Mouse (Mus musculus) midbrain, embryonic 12.5 days (tissue): ENCODE measurements around the gene Cavin1. TPM values are rescaled to one million over a fixed set of nuclear protein-coding genes. Genes with fewer than 3 reads are reported as not detected.
A peak's percentile ranks its signal among the peaks of the same experiment; 100 is the strongest.

Source experiments
- ATAC-seq: fragments of 200-750 bp; cut with Nextera tagmentation; 2 replicates; pipeline ENCODE4 v1.8.0; 2017; ENCODE audit warnings: low read depth, moderate TSS enrichment, moderate library complexity; ENCODE audit not compliant: low FRiP score
- H3K27ac ChIP-seq: fragments of 300-500 bp; sonication (generic); replicated peaks from 2 replicates; pipeline ENCODE4 v1.5.1; 2016; ENCODE audit warnings: mild to moderate bottlenecking
- H3K27me3 ChIP-seq: fragments of 300-500 bp; sonication (generic); 2 replicates; pipeline ENCODE4 v1.6.1; 2016; ENCODE audit warnings: mild to moderate bottlenecking
- H3K36me3 ChIP-seq: fragments of 300-500 bp; sonication (generic); 2 replicates; pipeline ENCODE4 v1.6.1; 2016
- H3K4me1 ChIP-seq: fragments of 300-500 bp; sonication (generic); 2 replicates; pipeline ENCODE4 v1.6.1; 2016
- H3K4me2 ChIP-seq: fragments of 300-500 bp; sonication (generic); replicated peaks from 2 replicates; pipeline ENCODE4 v1.6.1; 2016; ENCODE audit warnings: mild to moderate bottlenecking, moderate library complexity
- H3K4me3 ChIP-seq: fragments of 300-500 bp; sonication (generic); 2 replicates; pipeline ENCODE4 v1.5.1; 2016; ENCODE audit warnings: mild to moderate bottlenecking
- H3K9ac ChIP-seq: fragments of 300-500 bp; sonication (generic); replicated peaks from 2 replicates; pipeline ENCODE4 v1.6.1; 2016; ENCODE audit warnings: mild to moderate bottlenecking, moderate library complexity
- H3K9me3 ChIP-seq: fragments of 300-500 bp; sonication (generic); 2 replicates; pipeline ENCODE4 v1.6.1; 2016; ENCODE audit warnings: mild to moderate bottlenecking
- WGBS: fragments of 180-500 bp; shearing (Covaris S2); methylation state at CpG from one replicate; pipeline ENCODE4 v1.1.7; 2016; 5-methylcytosine and 5-hydroxymethylcytosine counted together
- polyA plus RNA-seq: library from polyadenylated mRNA; unstranded; fragments of >200 nt; fragmentation: Nextera tagmentation; extraction: Ambion mirVana; gene quantifications from 2 replicates; pipeline ENCODE4 v1.2.1, GENCODE M21; 2016

Gene Cavin1
- polyA plus RNA-seq, 1 experiment from 2014 or later: 51.0 TPM

GRCm38 (mm10) chr11:100979887-100980286 is 9.2 kb upstream of the Cavin1 start:
- Histone ChIP-seq H3K9me3 (no peaks in the 10 kb centered on the region), H3K27ac (no peak overlapping the region), H3K4me1 (0 out of 2 replicates have a peak, but pooled peaks cover 6% of the 10 kb centered on the region), H3K4me2 (no peak overlapping the region), H3K27me3 (peaks cover 48% of the 10 kb centered on the region), H3K4me3 (no peak overlapping the region), H3K36me3 (no peaks in the 10 kb centered on the region), H3K9ac (no peak overlapping the region)
- 75% methylated on average over 8 of the region's 8 CpGs for WGBS
- ATAC-seq: no peak

- 69% methylated on average over 7 of the region's 7 CpGs for WGBS
- Histone ChIP-seq H3K9ac (no peak overlapping the region), H3K4me3 (no peak overlapping the region), H3K27me3 (peaks cover 69% of the 10 kb centered on the region), H3K36me3 (no peaks in the 10 kb centered on the region), H3K4me2 (no peak overlapping the region), H3K27ac (no peak overlapping the region), H3K4me1 (peaks cover 5% of the 10 kb centered on the region), H3K9me3 (no peaks in the 10 kb centered on the region)
- no peak for ATAC-seq
Observed at GRCm38 (mm10) chr11:100975241-100975640, 4.6 kb upstream of the Cavin1 start.

GRCm38 (mm10) chr11:100974381-100974970 is 3.8 kb upstream of the Cavin1 start:
- Histone ChIP-seq H3K4me3 (no peak overlapping the region), H3K9ac (no peak overlapping the region), H3K27me3 (peaks cover 70% of the 10 kb centered on the region), H3K27ac (no peak overlapping the region), H3K4me1 (peaks cover 12% of the 10 kb centered on the region), H3K36me3 (no peaks in the 10 kb centered on the region), H3K4me2 (no peak overlapping the region), H3K9me3 (no peaks in the 10 kb centered on the region)
- WGBS: 75% methylated on average over 14 of the region's 14 CpGs
- ATAC-seq: no peak

- Histone ChIP-seq H3K4me2 (no peak overlapping the region), H3K4me3 (no peak overlapping the region), H3K36me3 (no peaks in the 10 kb centered on the region), H3K27ac (no peak overlapping the region), H3K9ac (no peak overlapping the region), H3K27me3 (peaks cover 82% of the 10 kb centered on the region), H3K9me3 (no peaks in the 10 kb centered on the region), H3K4me1 (peaks cover 16% of the 10 kb centered on the region)
- WGBS: 92% methylated on average over 7 of the region's 7 CpGs
- ATAC-seq: no peak
Observed at GRCm38 (mm10) chr11:100973245-100973644, 2.6 kb upstream of the Cavin1 start.

- Histone ChIP-seq H3K36me3 (no peaks in the 10 kb centered on the region), H3K4me3 (no peak overlapping the region), H3K9ac (no peak overlapping the region), H3K9me3 (no peaks in the 10 kb centered on the region), H3K4me1 (peaks cover 16% of the 10 kb centered on the region), H3K27me3 (peaks cover 89% of the 10 kb centered on the region), H3K27ac (no peak overlapping the region), H3K4me2 (no peak overlapping the region)
- 62% methylated on average over 10 of the region's 10 CpGs for WGBS
- ATAC-seq: no peak
Observed at GRCm38 (mm10) chr11:100971455-100971854, 768 bp upstream of the Cavin1 start.

- Histone ChIP-seq H3K4me2 (peak overlapping the region; percentile 43), H3K36me3 (no peaks in the 10 kb centered on the region), H3K9me3 (no peaks in the 10 kb centered on the region), H3K9ac (0 out of 2 replicates have a peak overlapping the region, but pooled peaks have one; percentile 32), H3K27ac (no peak overlapping the region), H3K4me1 (peaks cover 16% of the 10 kb centered on the region), H3K27me3 (peaks cover 92% of the 10 kb centered on the region), H3K4me3 (peak overlapping the region; percentile 36)
- no peak for ATAC-seq
- 1% methylated on average over 65 of the region's 65 CpGs for WGBS
Observed at GRCm38 (mm10) chr11:100969744-100970556, 737 bp downstream of the Cavin1 start.

- H3K4me2 ChIP-seq: peak overlapping the region; percentile 43
Observed at GRCm38 (mm10) chr11:100969189-100969743, 1.4 kb downstream of the Cavin1 start.

GRCm38 (mm10) chr11:100968501-100968900 is 2.2 kb downstream of the Cavin1 start:
- ATAC-seq: no peak
- H3K4me2 ChIP-seq: no peak overlapping the region

More at GRCm38 (mm10) chr11:100969189-100969743, 1.4 kb downstream of the Cavin1 start:
- Histone ChIP-seq H3K36me3 (no peaks in the 10 kb centered on the region), H3K4me3 (peak overlapping the region; percentile 36), H3K9ac (0 out of 2 replicates have a peak overlapping the region, but pooled peaks have one; percentile 1), H3K27me3 (peaks cover 91% of the 10 kb centered on the region), H3K9me3 (no peaks in the 10 kb centered on the region), H3K27ac (no peak overlapping the region), H3K4me1 (peaks cover 16% of the 10 kb centered on the region)
- no peak for ATAC-seq
- 6% methylated on average over 35 of the region's 35 CpGs for WGBS

GRCm38 (mm10) chr11:100967881-100968420 is 2.7 kb downstream of the Cavin1 start:
- WGBS: 87% methylated on average over 5 of the region's 5 CpGs
- Histone ChIP-seq H3K9me3 (no peaks in the 10 kb centered on the region), H3K9ac (no peak overlapping the region), H3K36me3 (no peaks in the 10 kb centered on the region), H3K27me3 (peaks cover 88% of the 10 kb centered on the region), H3K4me1 (peaks cover 16% of the 10 kb centered on the region), H3K4me2 (no peak overlapping the region), H3K27ac (no peak overlapping the region), H3K4me3 (no peak overlapping the region)
- ATAC-seq: no peak

More at GRCm38 (mm10) chr11:100968501-100968900, 2.2 kb downstream of the Cavin1 start:
- 84% methylated on average over 5 of the region's 5 CpGs for WGBS
- H3K4me1 ChIP-seq: peaks cover 16% of the 10 kb centered on the region
- H3K4me3 ChIP-seq: no peak overlapping the region
- no peaks in the 10 kb centered on the region for H3K36me3 ChIP-seq
- peaks cover 93% of the 10 kb centered on the region for H3K27me3 ChIP-seq
- H3K9me3 ChIP-seq: no peaks in the 10 kb centered on the region
- no peak overlapping the region for H3K27ac ChIP-seq
- H3K9ac ChIP-seq: no peak overlapping the region

GRCm38 (mm10) chr11:100967376-100967775 is 3.3 kb downstream of the Cavin1 start:
- 73% methylated on average over 5 of the region's 5 CpGs for WGBS
- Histone ChIP-seq H3K4me1 (peaks cover 16% of the 10 kb centered on the region), H3K9ac (no peak overlapping the region), H3K27me3 (peaks cover 84% of the 10 kb centered on the region), H3K4me2 (no peak overlapping the region), H3K4me3 (no peak overlapping the region), H3K36me3 (no peaks in the 10 kb centered on the region), H3K27ac (no peak overlapping the region), H3K9me3 (no peaks in the 10 kb centered on the region)
- no peak for ATAC-seq

- Histone ChIP-seq H3K27me3 (peaks cover 74% of the 10 kb centered on the region), H3K36me3 (no peaks in the 10 kb centered on the region), H3K4me2 (no peak overlapping the region), H3K9me3 (no peaks in the 10 kb centered on the region), H3K4me1 (peaks cover 16% of the 10 kb centered on the region), H3K27ac (no peak overlapping the region), H3K9ac (no peak overlapping the region), H3K4me3 (no peak overlapping the region)
- no peak for ATAC-seq
- WGBS: 77% methylated on average over 6 of the region's 6 CpGs
Observed at GRCm38 (mm10) chr11:100965760-100966159, 4.9 kb downstream of the Cavin1 start.
